Mouse (Mus musculus): Measurements from ENCODE around the gene Itpk1. TPM values are rescaled to one million over a fixed set of nuclear protein-coding genes. Genes with fewer than 3 reads are reported as not detected.

Gene Itpk1
- polyA plus RNA-seq, 1 experiment from 2014 or later = 38.7 TPM

DNA sequence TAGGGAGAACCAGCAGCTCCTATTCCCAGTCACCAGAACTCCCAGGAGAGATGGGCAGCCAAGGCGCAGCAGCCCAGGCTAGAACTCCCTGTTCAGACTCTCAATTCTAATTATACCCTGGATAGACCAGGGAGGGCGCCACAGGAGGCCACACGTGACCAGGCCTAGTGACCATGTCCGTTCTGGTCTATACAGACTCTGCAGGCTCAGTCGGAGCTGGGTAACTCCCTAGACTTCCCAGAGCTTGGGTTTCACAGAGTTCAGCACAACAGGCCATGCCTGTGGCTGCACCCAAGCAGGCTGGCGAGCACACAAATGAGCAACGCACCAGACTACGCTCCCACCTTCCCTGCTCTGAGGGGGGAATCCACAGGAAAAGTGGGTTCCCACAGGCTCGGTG, 110.1 kb downstream of the Itpk1 start:
- H3K27me3 ChIP-seq = no peaks in the 10 kb centered on the region
- no peak overlapping the region for H3K4me3 ChIP-seq
- H3K9ac ChIP-seq = no peak overlapping the region
- WGBS = 76% methylated on average over 9 of the region's 9 CpGs
- peaks cover 7% of the 10 kb centered on the region for H3K36me3 ChIP-seq (ENCODE audit: poor library complexity, severe bottlenecking)
- H3K4me1 ChIP-seq = peaks cover 21% of the 10 kb centered on the region
- no peaks in the 10 kb centered on the region; the same call in 1 of the 2 replicates for H3K9me3 ChIP-seq (replicated peaks)
- no peak overlapping the region for H3K4me2 ChIP-seq
- peak; percentile 19; the same call in 1 of the 2 replicates for ATAC-seq
- no peak overlapping the region for H3K27ac ChIP-seq

DNA sequence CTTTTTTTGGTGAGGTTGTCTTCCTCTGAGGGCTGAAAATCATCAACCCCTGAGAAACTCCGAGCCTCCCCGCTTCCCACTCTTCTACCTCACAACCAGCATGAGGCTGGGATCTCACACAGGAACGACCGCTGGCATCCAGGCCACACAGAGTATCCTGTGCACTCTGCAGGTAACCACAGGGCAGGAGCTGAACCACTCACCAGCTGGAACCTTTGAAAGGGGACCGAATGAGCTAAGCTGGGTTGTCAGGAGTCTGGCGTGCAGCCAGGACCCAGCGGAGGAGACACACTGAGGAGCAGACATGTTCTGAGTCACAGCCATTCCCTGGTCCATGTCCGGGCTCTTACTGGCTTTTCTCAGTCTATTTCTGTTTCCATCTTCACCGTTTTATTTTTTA, 111.0 kb downstream of the Itpk1 start:
- ATAC-seq = peak; percentile 58
- H3K27me3 ChIP-seq = no peaks in the 10 kb centered on the region
- no peaks in the 10 kb centered on the region; the same call in 1 of the 2 replicates for H3K9me3 ChIP-seq (replicated peaks)
- no peak overlapping the region for H3K4me3 ChIP-seq
- peak overlapping the region; percentile 61 for H3K27ac ChIP-seq
- H3K9ac ChIP-seq = no peak overlapping the region
- H3K4me1 ChIP-seq = peaks cover 19% of the 10 kb centered on the region
- peaks cover 7% of the 10 kb centered on the region for H3K36me3 ChIP-seq (ENCODE audit: poor library complexity, severe bottlenecking)
- H3K4me2 ChIP-seq = no peak overlapping the region
- 49% methylated on average over 9 of the region's 9 CpGs for WGBS

DNA sequence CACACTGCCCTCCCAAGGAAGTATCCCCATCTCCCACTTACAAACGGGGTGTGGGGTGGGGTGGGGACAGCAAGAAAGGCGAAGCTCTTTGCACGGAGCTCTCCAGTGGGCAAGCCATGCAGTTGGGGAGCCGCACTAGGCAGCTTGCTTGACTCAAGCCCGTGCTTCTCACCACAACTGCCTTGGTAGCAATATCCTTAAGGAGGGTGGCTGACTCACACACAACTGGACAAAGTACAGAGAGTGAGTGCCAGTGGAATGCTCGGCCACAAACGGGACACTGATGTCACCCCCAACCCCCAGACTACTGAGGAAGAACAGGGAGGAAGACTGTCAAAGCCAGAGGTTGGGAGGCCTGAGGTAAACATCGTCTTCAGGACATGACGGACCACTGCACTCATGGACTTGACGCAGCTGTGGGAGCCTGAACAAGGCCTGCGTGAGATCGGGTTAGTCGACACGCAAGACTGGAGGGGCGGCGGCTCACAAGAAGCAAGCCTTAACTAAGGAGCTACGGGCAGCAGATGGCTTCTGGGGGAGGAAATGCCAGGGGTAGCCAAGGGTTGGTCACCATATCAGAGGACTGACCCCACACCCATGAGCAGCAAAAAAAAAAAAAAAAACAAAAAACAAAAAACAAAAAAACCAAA, 113.9 kb downstream of the Itpk1 start:
- Histone ChIP-seq H3K4me1 (peaks cover 22% of the 10 kb centered on the region), H3K4me3 (no peak overlapping the region), H3K4me2 (no peak overlapping the region), H3K27me3 (no peaks in the 10 kb centered on the region), H3K36me3 (ENCODE audit: poor library complexity, severe bottlenecking) (peaks cover 18% of the 10 kb centered on the region), H3K9me3 (replicated peaks) (no peaks in the 10 kb centered on the region), H3K9ac (no peak overlapping the region), H3K27ac (no peak overlapping the region)
- no peak for ATAC-seq
- 93% methylated on average over 17 of the region's 17 CpGs for WGBS

DNA sequence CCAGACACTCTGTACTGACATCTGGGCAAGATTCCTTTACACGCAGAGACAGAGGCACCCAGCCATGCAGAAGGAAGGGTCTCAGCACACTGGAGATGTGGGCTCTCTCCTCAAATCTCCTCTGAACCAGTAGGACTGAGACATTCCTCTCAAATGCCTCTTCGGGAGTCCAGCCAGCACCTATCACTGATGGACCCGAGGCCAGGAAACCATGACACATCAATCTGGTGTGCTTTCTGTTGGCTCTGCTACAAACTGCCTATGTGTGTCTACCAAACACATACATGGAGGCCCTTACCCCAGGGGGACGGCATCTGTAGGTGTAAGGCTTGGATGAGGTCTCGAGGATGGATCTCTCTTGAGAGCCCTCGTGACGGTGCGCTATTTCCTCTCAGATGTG, 117.6 kb downstream of the Itpk1 start:
- Histone ChIP-seq H3K4me3 (no peak overlapping the region), H3K9me3 (replicated peaks) (no peaks in the 10 kb centered on the region), H3K4me1 (peaks cover 5% of the 10 kb centered on the region; the same call in 1 of the 2 replicates), H3K36me3 (ENCODE audit: poor library complexity, severe bottlenecking) (peaks cover 44% of the 10 kb centered on the region), H3K27ac (no peak overlapping the region), H3K4me2 (no peak overlapping the region), H3K27me3 (no peaks in the 10 kb centered on the region), H3K9ac (no peak overlapping the region)
- no peak for ATAC-seq
- 86% methylated on average over 8 of the region's 8 CpGs for WGBS

DNA sequence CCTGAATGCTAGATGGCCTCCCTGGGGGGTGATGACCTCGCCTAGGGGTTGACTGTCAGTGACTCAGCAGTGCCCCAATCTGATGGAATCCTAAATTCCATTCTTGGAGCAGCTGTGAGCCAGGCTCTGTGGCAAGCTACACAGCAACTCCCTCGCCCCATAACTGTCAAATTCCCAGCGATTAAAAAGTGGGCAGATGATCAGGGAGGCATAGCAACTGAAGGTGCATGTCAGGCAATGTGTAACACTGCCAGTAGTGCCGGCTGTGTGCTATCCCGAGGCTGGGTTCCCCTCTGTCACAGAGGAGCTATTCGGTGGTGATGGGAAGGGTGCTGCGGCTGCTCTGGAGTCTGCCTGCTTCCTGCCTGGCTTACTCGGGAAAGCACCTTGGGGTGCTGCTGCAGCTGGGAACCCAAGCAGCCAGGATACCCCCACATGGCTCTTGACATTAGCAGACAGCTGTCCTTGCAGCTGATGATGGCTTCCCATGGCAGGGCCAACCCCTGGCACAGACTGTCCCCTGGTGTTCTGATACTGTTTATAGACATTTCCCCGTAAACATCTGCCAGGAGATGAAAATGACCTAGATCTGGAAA, 118.3 kb downstream of the Itpk1 start:
- Histone ChIP-seq H3K9ac (no peak overlapping the region), H3K4me1 (peaks cover 5% of the 10 kb centered on the region; the same call in 1 of the 2 replicates), H3K9me3 (replicated peaks) (no peaks in the 10 kb centered on the region), H3K36me3 (ENCODE audit: poor library complexity, severe bottlenecking) (peaks cover 45% of the 10 kb centered on the region), H3K27ac (peak overlapping the region; percentile 49), H3K4me2 (no peak overlapping the region), H3K27me3 (no peaks in the 10 kb centered on the region), H3K4me3 (no peak overlapping the region)
- no peak for ATAC-seq
- WGBS = 81% methylated on average over 9 of the region's 9 CpGs

DNA sequence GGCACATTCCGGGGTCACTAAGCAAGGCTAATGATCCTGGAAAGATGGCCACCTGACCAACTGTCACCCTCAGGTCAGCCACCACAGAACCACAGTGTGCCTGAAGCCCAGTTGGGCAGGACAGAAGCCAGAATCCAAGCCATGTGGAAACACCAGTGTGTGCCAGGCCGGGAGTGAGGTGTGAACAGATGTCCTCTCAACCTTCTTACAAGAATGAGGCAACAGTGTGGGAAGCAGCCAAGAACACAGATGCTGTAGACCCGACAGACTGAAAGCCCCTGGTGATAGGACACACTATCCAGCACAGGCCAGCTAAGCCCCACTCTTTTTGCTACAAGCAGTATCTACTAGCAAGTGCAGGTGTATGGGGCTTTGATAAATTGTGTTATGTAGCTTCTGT, 119.3 kb downstream of the Itpk1 start:
- H3K4me2 ChIP-seq = no peak overlapping the region
- H3K27me3 ChIP-seq = no peaks in the 10 kb centered on the region
- H3K4me3 ChIP-seq = no peak overlapping the region
- H3K9ac ChIP-seq = no peak overlapping the region
- 65% methylated on average over 3 of the region's 3 CpGs for WGBS
- peaks cover 45% of the 10 kb centered on the region for H3K36me3 ChIP-seq (ENCODE audit: poor library complexity, severe bottlenecking)
- peaks cover 5% of the 10 kb centered on the region; the same call in 1 of the 2 replicates for H3K4me1 ChIP-seq
- H3K9me3 ChIP-seq (replicated peaks) = no peaks in the 10 kb centered on the region
- ATAC-seq = peak; percentile 72; the same call in 1 of the 2 replicates
- H3K27ac ChIP-seq = peak overlapping the region; percentile 49; the same call in 1 of the 2 replicates

DNA sequence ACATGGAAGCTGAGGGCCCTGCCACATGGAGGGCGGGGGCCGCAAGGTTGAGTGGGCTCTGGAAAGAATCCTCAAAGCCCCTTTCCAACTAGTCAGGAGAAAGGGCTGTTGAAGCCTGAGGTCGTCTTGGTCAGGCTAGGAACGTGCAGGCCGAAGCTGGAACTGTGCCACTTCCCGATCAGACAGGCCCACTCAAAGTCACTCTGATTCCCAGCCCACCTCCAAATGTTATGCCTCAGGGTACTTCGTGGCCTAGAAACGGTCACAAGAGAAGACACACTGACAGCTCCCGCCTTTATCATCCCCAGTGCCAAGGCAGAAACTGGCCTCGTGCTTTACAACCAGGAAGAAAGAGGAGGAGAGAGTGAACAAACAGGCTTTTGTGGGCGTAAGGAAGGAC, 122.3 kb downstream of the Itpk1 start:
- Histone ChIP-seq H3K4me2 (no peak overlapping the region), H3K4me1 (peaks cover 5% of the 10 kb centered on the region; the same call in 1 of the 2 replicates), H3K4me3 (no peak overlapping the region), H3K27ac (no peak overlapping the region), H3K9ac (no peak overlapping the region), H3K27me3 (no peaks in the 10 kb centered on the region), H3K9me3 (replicated peaks) (no peaks in the 10 kb centered on the region), H3K36me3 (ENCODE audit: poor library complexity, severe bottlenecking) (peaks cover 56% of the 10 kb centered on the region)
- WGBS = 82% methylated on average over 11 of the region's 11 CpGs
- no peak for ATAC-seq

DNA sequence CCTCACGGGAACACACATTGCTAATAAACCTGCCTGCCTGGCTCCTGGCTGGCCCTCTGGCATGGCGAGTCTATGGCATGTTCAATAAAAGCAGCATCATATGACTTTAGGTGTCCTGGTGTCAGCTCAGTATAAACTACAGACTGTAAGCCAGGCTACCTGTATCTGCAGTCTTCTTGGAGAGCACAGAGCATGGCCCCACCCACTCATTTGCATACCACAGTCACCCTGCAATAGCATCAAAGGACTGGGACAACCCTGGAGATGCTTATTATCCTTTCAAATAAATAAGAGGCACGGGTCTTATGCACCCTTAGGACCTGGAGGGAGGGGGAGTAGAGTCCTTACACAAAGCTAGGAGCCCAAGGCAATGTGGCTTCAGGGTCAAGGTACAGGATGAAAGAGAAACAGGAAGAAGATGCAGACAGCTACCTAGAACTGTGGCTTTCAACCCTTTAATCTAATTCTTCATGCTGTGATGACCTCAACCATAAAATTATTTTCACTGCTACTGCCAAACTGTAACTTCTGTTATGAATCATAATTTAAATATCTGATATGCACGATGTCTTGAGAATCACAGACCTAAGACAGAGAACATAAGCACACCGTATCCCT, 123.0 kb downstream of the Itpk1 start:
- Histone ChIP-seq H3K4me3 (no peak overlapping the region), H3K27ac (no peak overlapping the region), H3K36me3 (ENCODE audit: poor library complexity, severe bottlenecking) (peaks cover 55% of the 10 kb centered on the region), H3K4me1 (peaks cover 5% of the 10 kb centered on the region; the same call in 1 of the 2 replicates), H3K27me3 (no peaks in the 10 kb centered on the region), H3K4me2 (no peak overlapping the region), H3K9ac (no peak overlapping the region), H3K9me3 (replicated peaks) (no peaks in the 10 kb centered on the region)
- 73% methylated on average over 5 of the region's 5 CpGs for WGBS
- ATAC-seq = no peak

DNA sequence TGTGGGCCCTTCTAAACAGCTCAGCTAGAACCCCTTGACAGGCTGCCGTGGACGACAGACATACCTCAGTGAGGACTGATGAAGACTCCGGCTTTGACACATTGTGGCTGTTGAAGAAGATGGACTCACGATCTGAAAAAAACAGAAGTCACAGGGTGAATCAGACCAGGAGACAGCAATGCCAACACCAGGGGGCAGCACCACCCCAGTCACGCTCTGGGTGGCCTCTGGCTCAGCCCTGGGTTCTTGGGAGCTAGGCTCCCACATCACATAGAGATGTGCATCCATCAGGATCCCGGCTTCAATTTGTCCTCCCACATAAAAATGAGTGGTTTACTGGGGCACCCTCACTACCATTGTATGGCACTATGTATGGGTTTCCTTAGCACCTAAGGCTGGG, 125.7 kb downstream of the Itpk1 start:
- ATAC-seq = peak; percentile 67; the same call in 1 of the 2 replicates

DNA sequence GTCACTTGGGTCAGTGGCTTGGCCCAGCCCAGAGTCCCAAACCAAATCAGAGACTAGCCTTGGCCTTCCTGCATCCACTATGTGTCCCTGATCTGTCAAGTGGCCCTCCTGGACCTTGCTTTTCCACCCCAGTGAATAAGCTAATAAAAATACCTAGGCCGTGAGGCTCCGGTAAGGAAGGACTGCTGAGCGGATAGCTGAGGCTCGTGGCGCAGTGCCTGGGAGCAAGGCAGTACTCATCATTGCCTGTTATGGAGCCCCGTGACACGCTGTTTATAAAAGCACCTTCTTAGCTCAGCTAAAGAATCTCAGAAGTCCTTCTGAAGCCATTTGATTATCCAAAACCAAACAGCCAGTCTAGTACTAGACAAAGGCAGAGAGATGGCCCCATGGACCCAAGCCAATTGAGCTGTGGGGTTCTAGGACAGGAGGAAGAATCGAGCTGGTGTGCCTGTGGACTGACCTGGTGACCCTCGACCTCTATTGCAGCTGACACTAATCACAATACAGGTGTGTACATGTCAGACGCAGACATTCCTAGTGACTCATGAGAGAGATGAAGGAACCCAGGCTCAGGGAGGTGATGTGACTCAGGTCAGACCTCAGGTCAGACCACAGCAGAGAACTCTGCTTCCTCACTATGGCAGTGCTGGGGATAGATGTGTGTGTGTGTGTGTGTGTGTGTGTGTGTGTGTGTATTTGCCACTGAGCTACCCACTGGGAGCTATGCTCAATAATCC, 127.9 kb downstream of the Itpk1 start:
- H3K4me2 ChIP-seq = no peak overlapping the region
- H3K4me3 ChIP-seq = no peak overlapping the region
- H3K36me3 ChIP-seq (ENCODE audit: poor library complexity, severe bottlenecking) = peaks cover 50% of the 10 kb centered on the region
- peaks cover 7% of the 10 kb centered on the region for H3K4me1 ChIP-seq
- no peak overlapping the region for H3K27ac ChIP-seq
- WGBS = 89% methylated on average over 10 of the region's 10 CpGs
- no peak overlapping the region for H3K9ac ChIP-seq
- no peak for ATAC-seq
- H3K9me3 ChIP-seq (replicated peaks) = no peaks in the 10 kb centered on the region
- H3K27me3 ChIP-seq = no peaks in the 10 kb centered on the region

More for the DNA sequence above, 125.7 kb downstream of the Itpk1 start:
- H3K9ac ChIP-seq = no peak overlapping the region
- no peak overlapping the region for H3K4me3 ChIP-seq
- H3K9me3 ChIP-seq (replicated peaks) = no peaks in the 10 kb centered on the region
- H3K36me3 ChIP-seq (ENCODE audit: poor library complexity, severe bottlenecking) = peaks cover 50% of the 10 kb centered on the region
- no peak overlapping the region for H3K27ac ChIP-seq
- H3K27me3 ChIP-seq = no peaks in the 10 kb centered on the region
- no peaks in the 10 kb centered on the region for H3K4me1 ChIP-seq
- 65% methylated on average over 6 of the region's 6 CpGs for WGBS
- no peak overlapping the region for H3K4me2 ChIP-seq

DNA sequence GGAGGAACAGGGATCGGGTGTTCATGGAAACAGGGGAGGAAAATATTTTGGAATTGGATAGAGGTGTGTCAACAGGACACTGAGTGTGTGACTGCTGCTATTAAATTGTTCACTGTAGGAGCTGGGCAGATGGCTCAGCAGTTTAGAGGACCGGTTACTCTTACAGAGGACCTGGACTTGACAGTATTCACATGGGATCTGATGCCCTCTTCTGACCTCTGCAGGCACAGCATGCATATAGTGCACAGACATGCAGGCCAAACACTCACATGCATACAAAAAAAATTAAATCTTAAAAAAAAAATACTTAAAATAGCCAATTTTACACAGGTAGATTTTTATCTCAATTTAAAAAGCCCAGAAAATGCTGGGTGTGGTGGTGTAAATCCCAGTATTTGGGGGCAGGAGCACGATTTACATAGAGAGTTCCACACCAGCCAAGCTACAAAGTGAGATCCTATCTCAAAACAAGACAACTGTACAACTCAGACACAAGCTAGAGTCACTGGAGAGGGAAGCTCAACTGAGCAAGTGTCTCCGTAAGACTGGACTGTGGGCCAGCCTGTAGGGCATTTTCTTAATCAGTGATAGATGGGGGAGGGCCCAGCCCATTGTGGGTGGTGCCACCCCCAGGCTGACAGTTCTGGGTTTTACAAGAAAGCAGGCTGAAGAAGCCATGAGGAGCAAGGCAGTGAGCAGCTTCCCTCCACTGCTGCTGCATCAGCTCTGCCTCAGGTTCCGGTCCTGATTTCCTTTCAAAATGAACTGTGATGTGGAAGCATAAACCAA, 129.0 kb downstream of the Itpk1 start:
- H3K4me2 ChIP-seq = no peak overlapping the region
- ATAC-seq = no peak
- WGBS = 83% methylated on average over 5 of the region's 5 CpGs

More for the DNA sequence above, 129.0 kb downstream of the Itpk1 start:
- Histone ChIP-seq H3K4me3 (no peak overlapping the region), H3K27me3 (no peaks in the 10 kb centered on the region), H3K9ac (no peak overlapping the region), H3K4me1 (peaks cover 7% of the 10 kb centered on the region), H3K9me3 (replicated peaks) (no peaks in the 10 kb centered on the region), H3K36me3 (ENCODE audit: poor library complexity, severe bottlenecking) (peaks cover 56% of the 10 kb centered on the region), H3K27ac (no peak overlapping the region)

Data from forebrain, embryonic 13.5 days (tissue).